Mouse (Mus musculus): ENCODE measurements at regions not wholly inside any gene's neighbourhood (a gene's known extent, or its start where the extent isn't known, plus 50 kb on each side); places are given as distances from the start of the nearest gene placed in this dataset.
A peak's percentile ranks its signal among the peaks of the same experiment; 100 is the strongest.

- DNase-seq (ENCODE audit: low spot score in 2 of 2) = no peak
Observed at GRCm38 (mm10) chr12:54276978-54277537, 73.4 kb upstream of the Egln3 start.

GRCm38 (mm10) chr12:54273506-54273905 lies 69.8 kb upstream of the Egln3 start:
- no peak for DNase-seq (ENCODE audit: low spot score in 2 of 2)

DNA sequence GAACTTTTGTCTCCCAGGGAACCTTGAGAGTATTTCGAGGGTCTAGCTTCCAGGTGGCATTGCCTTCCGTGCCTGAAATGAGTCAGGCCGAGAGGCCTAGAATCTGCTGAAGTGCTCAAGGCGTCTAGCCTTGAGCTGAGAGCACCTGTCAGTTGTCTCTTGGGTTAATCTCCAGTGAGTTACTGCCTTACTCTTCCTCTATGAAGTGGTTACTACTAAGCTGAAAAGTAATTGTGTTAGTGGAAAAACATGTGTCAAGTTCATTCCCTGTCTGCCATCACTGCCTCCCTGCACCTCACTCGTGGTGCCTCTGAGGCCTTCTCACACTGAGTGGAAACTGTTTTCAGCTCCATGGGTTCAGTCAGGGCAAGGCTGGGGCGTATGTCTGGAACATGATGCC lies 69.0 kb upstream of the Egln3 start:
- DNase-seq (ENCODE audit: low spot score in 2 of 2) = no peak

DNA sequence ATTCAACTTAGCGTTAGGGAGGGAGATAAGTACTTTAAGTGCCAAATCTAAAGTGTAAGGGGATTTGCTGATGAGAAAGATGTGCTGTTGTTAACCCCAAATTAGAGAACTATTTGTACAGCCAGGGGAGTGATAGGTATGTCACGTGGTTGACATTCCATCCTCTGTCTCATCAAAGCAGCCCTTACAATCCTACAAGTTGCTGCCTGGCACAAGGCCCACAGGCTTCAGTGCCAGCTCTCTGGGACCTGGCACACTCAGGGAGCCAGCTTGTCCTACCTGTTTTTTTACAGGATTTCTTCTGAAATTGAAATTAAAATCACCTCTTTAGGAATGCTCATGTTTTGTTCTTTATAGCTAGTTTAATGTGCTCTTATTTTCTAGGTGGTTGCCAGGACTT lies 68.6 kb upstream of the Egln3 start:
- DNase-seq (ENCODE audit: low spot score in 2 of 2) = no peak

- DNase-seq (ENCODE audit: low spot score in 2 of 2) = no peak
Observed at GRCm38 (mm10) chr12:54265852-54266251, 62.2 kb upstream of the Egln3 start.

- peak; percentile 18 to 20 for DNase-seq (ENCODE audit: low spot score in 2 of 2)
Observed at GRCm38 (mm10) chr12:54264893-54265835, 61.5 kb upstream of the Egln3 start.

- DNase-seq (ENCODE audit: low spot score in 2 of 2) = no peak
Observed at GRCm38 (mm10) chr12:54264418-54264733, 60.7 kb upstream of the Egln3 start.

GRCm38 (mm10) chr12:54263733-54264417 lies 60.2 kb upstream of the Egln3 start:
- no peak for DNase-seq (ENCODE audit: low spot score in 2 of 2)

GRCm38 (mm10) chr12:54262236-54263005 lies 58.8 kb upstream of the Egln3 start:
- no peak for DNase-seq (ENCODE audit: low spot score in 2 of 2)

- no peak for DNase-seq (ENCODE audit: low spot score in 2 of 2)
Observed at GRCm38 (mm10) chr12:54261426-54261825, 57.8 kb upstream of the Egln3 start.

- no peak for DNase-seq (ENCODE audit: low spot score in 2 of 2)
Observed at GRCm38 (mm10) chr12:54260502-54260901, 56.8 kb upstream of the Egln3 start.

DNA sequence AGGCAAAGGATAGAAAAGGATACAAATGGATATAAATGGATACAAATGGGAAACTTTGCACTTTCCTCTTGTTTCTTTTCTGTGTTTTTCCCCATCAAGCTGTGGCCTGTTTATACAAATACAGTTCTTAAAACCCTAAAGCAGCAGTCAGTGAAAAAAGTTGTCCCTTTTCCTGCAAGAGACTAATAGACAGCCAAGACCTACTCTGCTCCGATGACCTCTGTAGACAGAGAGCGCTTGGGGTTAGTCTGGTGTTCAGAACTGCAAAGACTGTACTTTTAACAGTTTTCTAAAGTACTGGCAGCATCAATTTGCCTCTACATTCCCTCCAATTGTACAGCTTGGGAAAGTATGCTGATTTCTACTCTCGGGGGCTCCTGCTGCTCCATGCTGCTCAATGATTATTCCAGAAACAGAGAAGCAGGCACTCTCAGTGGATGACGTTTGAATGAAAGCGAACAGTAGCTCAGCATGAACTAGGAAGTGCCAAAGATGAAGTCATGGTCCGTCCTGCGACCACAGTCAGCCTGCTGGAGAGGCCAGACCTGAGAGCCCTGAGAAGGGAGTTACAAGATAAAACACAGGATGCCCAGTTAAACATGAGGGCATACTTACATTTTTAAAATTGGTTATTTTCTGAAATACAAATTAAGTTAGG lies 54.2 kb upstream of the Egln3 start:
- DNase-seq (ENCODE audit: low spot score in 2 of 2) = no peak

DNA sequence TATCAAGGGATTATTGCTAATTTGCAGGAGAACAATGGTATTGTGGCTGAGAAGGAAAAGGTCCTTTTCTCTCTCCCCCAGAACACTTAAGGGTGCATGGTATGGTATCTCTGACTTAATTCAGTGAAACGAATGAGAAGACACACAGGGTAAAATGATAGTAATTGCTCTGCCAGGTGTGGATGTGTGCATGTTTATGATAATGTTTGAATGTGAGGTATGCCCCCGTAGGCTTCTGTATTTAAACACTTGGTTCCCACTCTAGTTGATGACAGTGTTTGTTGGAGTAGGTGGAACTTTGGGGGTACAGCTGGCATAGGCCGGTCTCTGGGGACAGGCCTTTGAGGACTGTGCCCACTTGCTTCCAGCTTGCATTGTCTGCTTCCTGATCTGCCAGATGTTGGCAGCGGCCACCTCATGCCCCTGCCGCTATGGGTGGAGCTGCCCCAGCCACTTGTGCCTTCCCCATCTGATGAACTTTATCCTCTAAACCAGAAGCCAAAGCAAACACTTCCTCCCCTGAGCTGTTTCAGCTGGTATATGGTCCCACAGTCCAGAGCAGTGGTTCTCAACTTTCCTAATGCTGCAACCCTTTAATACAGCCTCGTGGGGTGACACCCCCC lies 53.0 kb upstream of the Egln3 start:
- no peak for DNase-seq (ENCODE audit: low spot score in 2 of 2)

Data from right cerebral cortex, adult 2 months (tissue).